Mouse (Mus musculus) layer of hippocampus, adult 11-12 months (tissue): ENCODE data around the gene Tada3.

Experiments
- DNase-seq: peaks from one replicate; pipeline ENCODE4 v3.0.0; 2022; ENCODE audit warnings: low spot score

Tada3 gene

DNA sequence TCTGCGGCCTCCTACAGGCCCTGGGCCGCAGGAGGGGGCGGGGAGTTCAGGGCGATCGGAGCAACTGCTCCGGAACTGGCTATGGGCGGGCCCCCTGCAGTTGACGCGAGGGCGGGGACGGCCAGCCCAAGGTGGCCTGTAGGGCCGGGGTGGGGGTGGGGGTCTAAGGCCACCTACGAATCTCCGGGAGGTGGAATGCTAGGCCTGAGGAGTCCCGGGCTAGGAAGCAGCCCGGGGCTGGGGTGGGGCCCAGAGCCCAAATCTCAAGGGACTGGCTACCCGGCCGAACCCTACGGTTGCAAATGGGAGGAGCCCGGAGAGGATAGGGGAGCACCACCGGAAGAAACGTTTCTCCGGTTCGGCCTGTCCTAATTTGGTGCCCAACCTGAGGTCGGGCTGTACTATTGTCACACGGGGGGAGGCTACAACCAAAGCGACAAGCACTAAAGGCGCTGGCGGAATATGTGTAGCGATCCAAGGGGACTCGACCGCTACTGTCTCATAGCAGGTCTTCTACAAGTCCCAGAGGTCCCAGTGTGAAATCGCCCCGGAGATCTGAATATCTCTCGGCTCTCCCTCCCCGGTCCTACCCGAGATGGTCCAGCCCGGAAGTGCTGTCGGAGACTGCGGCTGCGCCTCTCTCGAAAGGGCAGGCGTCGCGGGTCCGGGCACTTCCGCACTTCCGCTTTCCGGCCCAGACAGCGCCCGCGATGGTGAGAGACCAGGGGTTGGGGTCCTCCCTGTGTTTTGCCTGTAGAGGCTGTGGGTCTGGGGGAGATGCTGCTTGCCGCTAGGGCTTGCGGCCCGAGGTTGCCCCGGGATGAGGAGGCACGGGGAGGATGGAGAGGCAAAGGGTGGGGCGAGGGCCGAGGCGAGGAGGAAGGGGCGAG is at the start of gene Tada3, which contains the start of gene Arpc4:
Gene Tada3 (minus strand): TSS at position 388 of the 890 bp plus-strand sequence.
Gene Arpc4 (plus strand): TSS at position 620 of the 890 bp plus-strand sequence.
- peak; percentile 90 for DNase-seq

DNA sequence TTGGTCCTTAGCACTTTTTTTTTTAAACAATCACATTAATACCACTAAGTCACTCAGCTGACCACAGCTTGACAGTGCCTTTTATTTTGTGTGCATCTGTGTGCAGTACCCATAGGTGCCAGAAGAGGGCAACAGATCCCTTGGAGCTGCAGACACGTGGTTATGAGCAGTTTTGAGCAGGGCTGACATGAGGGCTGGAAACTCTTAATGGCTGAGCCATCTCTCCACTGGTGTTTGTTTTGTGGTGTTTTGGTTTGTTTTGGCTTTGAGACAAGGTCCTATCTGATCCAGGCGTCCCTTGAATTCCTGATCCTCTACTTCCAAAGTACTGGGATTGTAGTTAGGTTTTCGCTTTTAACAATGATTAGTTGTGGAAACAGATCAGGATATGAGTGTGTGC is 49.7 kb upstream of the Tada3 start:
- DNase-seq: no peak

DNA sequence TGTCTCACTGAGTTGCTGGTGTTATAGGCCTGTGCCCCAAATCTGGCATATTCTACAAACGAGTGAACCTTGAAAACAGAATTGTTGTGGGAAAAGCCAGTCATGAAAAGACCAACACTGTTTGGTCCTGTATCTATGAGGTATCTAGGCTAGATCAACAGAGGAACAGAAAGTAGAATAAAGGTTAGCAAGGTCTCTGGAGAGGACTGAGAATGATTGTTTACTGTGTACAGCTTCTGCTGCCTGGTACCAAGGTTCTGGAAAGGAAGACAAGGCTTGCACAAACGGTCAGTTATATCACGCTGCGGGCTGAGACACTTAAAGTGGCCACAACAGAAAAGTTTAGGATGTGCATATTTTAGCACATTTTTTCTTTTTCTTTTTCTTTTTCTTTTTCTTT is 49.0 kb upstream of the Tada3 start:
- DNase-seq: no peak

DNA sequence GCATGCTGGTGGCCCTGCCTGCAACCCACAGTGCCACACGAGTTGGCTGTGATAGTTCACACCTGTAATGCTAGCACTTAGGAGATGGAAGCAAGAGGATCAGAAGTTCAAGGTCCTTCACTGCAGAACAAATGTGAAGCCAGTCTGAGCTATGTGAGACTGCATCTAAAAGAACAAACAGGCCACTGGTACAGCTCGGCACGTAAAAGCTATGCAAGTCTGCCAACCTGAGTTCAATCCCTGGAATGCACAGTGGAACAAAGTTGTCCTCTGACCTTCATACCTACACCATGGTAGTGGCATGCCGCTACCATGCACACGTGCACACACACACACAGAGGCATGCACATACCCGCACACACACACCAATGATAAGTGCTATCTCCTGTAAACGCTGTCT is 46.5 kb upstream of the Tada3 start:
- DNase-seq: no peak

DNA sequence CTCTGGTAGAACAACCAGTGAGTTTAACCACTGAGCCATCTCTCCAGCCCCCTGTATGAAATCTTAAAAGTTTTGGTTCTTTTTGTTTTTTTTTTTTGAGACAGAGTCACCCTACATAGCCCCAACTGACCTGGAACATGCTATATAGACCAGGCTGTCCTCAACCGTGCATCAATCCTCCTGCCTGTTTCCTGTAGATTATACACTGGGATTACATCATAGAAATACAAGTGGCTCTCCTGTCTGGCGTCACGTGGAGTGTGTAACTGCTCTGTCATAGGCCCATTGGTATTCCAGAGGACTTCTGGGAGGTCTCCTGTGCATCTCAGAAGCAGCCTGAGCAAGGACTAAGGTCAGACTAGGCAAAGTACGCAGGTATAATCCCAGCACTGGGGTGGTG is 45.3 kb upstream of the Tada3 start:
- DNase-seq: no peak

DNA sequence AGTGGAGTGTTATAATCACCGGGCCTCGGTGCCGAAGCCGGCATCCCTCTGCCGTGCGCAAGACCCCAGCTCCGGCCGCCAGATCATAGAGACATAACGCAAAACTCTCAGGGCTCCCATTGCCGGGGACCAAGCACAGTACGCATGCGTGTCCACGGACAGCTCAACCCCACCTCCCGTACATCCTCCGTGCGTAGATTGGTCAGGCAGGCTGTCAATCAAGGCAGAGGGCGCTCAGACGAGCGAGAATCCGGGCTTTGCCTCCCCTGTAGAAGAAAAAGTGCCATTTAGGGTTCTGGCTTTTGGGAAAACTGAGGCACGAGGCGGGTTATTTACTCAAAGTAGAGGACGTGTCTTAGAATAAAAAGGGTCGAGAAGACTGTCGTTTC is 41.5 kb upstream of the Tada3 start, which contains the start of gene Rpusd3:
Gene Rpusd3 (minus strand): TSS at position 142 of the 389 bp plus-strand sequence.
- DNase-seq: peak; percentile 97

DNA sequence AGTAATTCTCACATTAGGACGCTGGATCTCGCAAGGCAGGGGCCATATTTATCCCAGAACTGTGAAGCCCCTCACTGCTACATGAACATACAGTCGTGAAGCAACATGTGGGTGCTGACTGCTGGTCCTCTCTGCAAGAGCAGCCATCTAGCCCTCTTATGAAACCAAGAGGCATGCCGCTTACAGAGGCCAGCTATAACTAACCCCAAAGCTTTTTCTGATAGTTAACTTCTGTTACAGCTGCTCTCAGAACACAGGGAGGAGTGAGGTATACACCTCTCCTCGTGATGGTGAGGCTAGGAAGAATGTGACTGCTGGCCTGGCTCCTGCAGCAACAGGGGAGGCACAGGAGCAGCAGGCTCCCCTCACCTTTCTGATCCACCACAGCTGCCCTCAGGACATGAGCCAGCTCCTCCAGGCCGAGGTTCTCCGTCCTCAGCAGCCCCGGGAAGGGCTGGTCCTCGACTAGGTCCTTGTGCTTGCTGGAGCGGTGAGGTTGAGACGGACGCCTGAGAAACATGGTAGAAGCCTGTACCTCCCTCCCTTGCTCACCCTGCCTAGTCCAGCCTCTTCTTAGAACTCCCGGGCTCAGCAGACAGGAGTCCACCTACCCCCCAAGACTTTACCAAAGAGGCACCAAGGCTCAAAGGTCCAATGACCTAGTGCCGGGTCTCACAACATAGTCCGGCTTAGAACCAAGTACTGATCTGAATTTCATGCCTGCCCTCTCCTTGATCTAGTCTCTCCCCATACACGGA is 40.9 kb upstream of the Tada3 start:
- DNase-seq: no peak

DNA sequence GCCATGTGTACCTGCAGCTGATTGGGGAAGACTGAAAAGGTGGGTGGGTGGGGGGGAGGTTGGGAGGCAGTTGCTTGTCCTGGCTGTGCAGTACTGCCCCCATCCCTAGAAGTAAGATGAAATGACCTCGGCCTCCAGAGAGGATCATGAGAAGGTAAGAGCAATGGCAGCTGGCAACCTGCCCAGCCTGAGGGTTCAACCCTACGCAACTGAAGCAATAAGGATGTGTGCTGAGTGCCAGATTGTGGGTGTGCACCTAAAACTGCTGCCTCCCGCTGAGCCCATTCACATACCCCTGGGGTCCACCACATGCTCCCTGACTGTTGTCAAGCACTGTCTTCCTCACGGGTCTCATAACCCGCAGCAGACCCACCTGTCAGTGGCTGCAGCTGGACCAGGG is 38.7 kb upstream of the Tada3 start:
- no peak for DNase-seq

DNA sequence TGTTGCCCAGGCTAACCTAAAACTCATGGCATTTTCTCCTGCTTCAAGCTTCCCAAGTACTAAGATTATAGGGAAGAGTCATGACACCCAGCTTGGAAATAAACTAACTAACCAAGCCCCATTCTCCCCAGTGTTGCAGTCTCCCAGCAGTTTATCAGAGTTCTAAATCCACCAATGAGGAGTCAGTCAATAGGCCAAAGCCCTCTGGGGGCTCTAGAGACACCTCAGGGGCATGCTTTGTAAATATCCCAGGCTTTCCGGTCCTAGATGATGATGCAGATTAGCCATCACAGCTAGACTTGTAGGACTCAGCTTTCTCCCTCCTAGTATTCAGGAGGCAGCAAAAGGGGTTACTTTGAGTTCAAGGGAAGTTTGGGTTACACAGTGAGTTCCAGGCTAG is 32.3 kb upstream of the Tada3 start:
- DNase-seq: no peak

DNA sequence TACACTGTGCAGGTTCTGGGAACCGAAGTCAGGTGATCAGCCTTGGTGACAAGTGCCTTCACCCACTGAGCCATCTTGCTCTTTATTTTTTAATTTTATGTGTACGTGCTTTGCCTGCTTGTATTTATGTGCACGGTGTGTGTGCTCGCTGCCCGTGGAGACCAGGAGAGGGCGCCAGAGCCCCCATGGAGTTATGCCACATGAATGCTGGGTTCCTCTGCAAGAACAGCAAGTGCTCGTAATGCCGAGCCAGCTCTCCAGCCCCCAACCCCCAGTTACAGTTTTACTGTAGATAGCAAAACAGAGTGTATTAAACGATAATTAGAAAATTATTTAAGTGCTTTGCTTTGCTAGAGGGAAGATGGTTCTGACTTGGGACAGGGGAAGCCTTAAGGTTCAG is 29.0 kb upstream of the Tada3 start:
- no peak for DNase-seq

DNA sequence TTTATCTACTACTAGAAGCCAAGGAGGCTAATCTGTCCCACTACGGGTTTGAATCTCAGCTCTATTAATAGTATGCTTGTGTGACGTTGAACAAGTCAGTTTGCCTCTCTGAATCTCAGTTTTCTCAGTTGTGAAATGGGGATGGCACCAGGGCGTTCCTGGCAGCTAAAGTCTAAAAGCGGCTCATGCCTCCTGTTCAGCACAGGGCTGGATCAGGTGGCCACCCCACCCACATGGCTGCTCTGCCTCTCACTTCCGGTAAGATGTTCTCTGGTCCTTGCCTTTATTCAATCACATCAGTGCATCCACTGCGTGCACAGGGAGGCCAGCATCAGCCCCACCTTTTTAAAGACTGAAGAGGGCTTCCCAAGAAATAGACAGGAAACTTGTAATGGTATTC is 27.8 kb upstream of the Tada3 start:
- no peak for DNase-seq

DNA sequence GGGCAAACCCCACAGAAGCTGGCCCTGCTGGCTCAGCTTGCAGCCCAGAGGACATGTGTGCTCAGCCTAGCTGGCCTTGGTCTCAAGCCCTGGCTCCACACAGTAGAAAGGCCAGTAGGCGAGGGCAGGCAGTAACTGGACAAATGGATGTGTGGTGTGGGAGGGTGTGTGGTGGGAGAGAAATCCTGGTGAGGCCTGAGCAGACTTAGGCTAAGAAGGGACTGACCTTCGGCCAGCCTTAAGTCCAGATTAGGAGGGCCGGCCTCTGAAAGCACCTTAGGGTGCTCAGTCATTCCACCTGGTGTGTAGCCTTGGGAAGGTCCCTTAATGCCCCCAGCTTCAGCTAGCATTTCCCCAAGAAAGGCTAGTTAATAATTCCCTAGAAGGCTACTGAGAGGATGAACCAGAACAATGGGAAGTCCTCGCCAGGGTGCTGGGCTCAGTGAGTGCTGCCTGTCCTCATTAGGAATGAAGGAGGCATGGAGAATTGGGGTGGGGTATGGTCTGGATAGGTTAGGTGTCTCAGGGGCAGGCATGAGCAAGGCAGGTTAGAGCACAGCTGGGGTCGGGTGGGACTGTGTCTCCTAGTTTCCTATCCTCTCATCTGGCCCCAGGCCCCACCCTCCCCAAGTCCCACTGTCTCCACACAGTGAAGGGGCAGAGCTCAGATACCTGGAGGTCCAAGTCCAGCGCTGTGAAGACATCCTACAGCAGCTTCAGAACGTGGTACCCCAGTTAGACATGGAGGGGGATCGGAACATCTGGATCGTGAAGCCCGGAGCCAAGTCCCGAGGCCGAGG is 27.2 kb upstream of the Tada3 start:
- DNase-seq: no peak

DNA sequence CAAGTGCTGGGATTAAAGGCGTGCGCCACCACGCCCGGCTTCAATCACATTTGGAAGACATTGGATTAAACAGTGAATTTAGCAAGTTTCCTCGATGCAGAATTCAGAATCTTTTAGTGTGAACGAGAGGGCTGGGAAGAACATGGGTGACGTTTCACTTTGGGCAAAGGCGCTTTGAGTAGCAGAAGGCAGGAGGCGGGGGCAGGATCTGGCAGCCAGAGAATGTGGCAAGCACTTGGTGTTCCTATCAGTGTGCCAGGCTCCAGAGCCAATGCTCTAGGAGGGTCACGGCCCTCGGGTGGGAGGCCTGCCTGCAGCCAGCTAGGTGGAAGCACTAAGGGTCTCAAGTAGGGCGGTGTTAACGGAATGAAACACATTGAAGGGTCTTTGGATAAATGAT is 24.4 kb upstream of the Tada3 start:
- DNase-seq: peak; percentile 65

DNA sequence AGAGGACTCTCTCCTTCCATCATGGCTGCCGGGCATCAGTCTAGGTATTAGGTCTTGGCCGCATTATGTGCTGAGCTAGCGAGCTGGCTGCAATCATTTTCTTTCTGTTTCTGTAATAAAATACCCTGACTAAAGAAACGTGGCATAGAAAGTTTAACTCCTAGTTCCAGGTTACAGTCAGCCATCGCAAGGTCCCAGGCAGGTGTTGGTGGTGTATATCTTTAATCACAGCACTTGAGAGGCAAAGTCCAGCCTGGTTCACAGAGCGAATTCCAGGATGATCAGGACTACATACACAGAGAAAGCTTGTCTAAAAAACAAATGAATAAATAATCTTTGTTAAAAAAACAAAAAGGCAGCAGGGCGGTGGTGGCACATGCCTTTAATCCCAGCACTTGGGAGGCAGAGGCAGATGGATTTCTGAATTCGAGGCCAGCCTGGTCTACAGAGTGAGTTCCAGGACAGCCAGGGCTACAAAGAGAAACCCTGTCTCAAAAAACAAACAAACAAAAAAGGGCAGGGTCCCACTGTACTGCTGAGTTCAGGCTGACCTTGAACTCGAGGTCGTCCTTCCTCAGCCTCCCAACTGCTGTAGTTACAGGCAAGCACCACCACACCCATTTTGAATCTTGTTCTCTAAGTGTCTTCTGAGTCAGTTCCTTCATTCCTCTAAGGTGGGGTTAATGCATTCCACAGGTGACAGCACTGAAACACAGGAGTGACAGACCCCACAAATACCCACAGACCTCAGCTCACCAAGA is 18.8 kb upstream of the Tada3 start:
- DNase-seq: no peak

DNA sequence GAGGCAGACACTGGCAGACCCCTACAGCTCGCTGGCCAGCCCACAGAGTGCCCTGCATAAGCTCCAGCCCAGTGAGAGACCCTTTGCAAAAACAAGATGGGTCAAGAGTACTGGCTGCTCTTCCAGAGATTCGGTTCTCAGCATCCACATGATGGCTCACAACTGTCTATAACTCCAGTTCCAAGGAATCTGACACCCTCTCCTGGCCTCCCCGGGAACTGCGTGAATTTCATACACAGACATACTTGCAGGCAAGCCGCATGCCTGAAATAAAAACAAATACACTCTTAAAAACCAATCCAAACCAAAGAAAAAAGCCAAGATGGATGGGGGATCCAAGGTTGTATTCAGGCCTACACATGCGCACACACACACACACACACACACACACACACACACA is 17.8 kb upstream of the Tada3 start:
- no peak for DNase-seq

DNA sequence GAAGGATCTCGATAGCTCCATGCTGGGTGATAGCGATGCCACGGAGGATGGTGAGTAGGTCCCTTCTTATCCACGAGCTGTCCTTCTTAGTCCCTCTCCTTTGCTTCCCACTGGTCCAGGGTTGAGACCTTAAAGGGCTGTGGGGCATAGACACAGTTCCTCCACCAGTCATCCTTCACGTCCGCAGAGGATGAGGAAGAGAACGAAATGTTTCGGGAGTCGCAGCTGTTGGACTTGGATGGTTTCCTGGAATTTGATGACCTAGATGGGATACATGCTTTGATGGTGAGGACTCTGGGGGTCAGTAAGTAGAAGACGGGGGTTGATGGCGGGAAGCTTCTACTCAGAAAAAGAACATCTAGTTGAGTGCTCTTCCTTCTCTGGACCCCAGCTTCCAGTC is 17.1 kb upstream of the Tada3 start:
- DNase-seq: no peak

DNA sequence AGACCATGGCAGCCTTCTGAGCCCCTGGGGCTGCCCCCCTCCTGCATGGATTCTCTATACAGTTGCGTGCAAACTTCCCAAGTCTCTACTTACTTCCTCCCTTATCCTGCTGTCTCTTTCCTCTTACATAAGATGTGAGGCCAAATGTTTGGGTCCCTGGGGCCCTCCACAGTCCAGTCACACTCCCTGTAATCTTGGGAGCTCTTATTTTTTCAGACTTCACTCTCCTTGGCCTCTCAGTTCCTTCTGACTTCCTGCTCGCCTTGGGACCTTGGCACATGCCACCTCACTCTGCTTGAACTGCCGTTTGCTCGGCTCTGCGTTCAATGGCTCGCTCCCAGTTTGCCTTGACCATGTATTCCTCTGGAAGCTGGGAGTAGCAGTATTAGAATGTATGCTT is 16.3 kb upstream of the Tada3 start:
- DNase-seq: no peak

DNA sequence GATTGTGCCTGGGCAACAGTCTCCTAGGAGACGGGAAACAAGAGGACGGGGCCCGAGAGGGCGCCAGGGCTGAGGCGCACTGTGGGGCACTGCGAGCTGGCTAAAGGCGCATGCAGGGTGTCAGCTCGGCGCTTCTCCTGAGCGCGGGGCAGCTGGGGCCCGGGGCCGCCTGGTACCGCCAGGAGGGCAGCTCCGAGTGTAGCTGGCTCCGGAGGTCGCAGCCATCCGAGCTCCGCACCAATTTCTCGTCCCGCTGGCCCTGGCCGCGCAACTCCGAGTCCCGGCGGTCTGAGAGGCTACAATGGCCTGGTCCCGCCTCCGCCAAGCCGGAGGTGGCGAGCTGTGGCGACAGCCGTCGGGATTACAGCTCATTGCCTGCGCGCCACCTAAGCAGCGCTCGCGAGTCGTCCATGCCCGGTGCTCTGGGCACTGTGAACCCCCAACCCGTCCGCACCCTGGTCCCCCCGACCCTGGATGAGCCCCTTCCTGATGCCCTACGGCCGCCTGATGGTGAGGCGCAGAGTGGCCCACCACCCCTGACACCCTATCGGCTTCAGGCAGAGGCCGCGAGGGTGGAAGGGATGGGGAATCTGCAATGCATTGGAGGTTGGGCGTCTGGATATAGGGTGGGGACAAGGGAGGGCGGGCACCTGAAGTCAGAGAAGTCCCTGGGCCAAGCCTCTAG is 14.8 kb upstream of the Tada3 start:
- peak; percentile 53 for DNase-seq

DNA sequence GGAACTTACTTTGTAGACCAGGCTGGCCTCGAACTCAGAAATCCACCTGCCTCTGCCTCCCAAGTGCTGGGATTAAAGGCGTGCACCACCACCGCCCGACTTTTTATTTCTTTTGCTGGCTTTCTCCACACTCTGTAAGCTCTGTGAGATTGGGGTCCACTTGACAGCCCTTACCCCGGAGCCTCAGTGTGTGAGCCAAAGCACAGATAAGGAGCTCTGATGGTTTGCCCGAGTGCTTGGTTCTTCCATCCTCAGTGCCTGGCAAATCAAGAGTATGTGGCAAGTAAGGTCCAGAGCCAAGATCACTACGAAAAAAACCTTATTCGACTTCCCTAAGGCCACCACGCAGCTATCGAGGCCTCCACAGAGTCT is 14.3 kb upstream of the Tada3 start:
- no peak for DNase-seq

DNA sequence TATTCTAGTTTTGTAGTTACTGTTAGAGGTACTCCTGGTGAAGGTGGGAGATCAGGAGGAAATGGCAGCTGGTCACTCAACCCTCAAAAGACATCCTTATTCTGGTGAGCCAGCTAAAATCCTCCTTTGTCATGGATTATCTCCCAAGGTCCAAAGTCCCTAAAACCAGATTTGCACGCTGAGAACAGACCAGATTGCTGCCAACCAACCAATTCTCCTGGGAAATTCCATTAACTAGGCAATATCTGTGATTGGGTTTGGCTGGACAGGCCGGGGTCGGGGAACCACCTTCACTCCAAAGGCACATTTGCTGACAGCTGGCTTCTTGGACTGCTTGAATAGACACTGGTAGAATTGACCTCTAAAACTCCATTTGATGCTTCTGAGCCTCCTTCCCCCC is 13.0 kb upstream of the Tada3 start:
- DNase-seq: no peak

DNA sequence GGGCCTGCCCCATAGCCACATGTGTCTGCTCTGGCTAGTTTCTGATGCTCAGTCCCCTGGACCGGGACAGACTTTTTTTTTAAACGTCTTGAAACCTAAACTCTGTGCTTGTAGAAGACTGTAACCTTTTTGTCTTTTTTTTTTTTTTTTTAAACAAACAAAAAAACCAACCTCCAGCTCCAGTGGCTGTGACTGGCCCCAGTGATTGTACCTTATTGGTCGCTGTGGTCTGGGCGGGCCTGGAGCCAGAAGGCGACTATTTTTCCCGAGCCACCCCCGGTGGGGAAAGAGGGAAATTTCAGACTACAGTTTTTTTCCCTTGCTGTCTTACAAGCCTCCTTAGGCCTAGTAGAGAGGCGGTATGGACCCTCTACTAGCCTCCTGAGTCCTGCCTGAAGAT is 11.3 kb upstream of the Tada3 start, which contains the start of gene Ttll3:
Gene Ttll3 (plus strand): TSS at position 301 of the 400 bp plus-strand sequence.
- no peak for DNase-seq
